Mouse (Mus musculus) neural tube, embryonic 14.5 days (tissue): ENCODE measurements around the gene Tnk2. TPM values are rescaled to one million over a fixed set of nuclear protein-coding genes. Genes with fewer than 3 reads are reported as not detected.

Experiments used
- ATAC-seq: fragments of 200-750 bp; cut with Nextera tagmentation; 2 replicates; pipeline ENCODE4 v1.8.0; 2017; ENCODE audit warnings: low read depth, mild to moderate bottlenecking, moderate TSS enrichment, moderate library complexity
- H3K27ac ChIP-seq: fragments of 300-500 bp; sonication (generic); 2 replicates; pipeline ENCODE4 v1.5.1; 2014; ENCODE audit warnings: low read depth, mild to moderate bottlenecking, control low read depth, low read length, moderate library complexity, mixed read lengths
- H3K27me3 ChIP-seq: fragments of 300-500 bp; sonication (generic); 2 replicates; pipeline ENCODE4 v1.6.1; 2014; ENCODE audit warnings: low read length; ENCODE audit not compliant: control insufficient read depth, insufficient read depth
- H3K36me3 ChIP-seq: fragments of 300-500 bp; sonication (generic); 2 replicates; pipeline ENCODE4 v1.6.1; 2014; ENCODE audit warnings: low read length, mixed read lengths; ENCODE audit not compliant: control insufficient read depth, insufficient read depth
- H3K4me1 ChIP-seq: fragments of 300-500 bp; sonication (generic); 2 replicates; pipeline ENCODE4 v1.6.1; 2014; ENCODE audit warnings: low read length; ENCODE audit not compliant: control insufficient read depth, insufficient read depth
- H3K4me2 ChIP-seq: fragments of 300-500 bp; sonication (generic); 2 replicates; pipeline ENCODE4 v1.6.1; 2014; ENCODE audit warnings: mild to moderate bottlenecking, low read depth, low read length, control low read depth
- H3K4me3 ChIP-seq: fragments of 300-500 bp; sonication (generic); 2 replicates; pipeline ENCODE4 v1.5.1; 2014; ENCODE audit warnings: low read depth, low read length, control low read depth, mixed read lengths
- H3K9ac ChIP-seq: fragments of 300-500 bp; sonication (generic); replicated peaks from 2 replicates; pipeline ENCODE4 v1.6.1; 2014; ENCODE audit warnings: low read depth, mild to moderate bottlenecking, control low read depth, low read length, mixed read lengths
- H3K9me3 ChIP-seq: fragments of 300-500 bp; sonication (generic); 2 replicates; pipeline ENCODE4 v1.6.1; 2016; ENCODE audit warnings: low read length; ENCODE audit not compliant: control insufficient read depth
- WGBS: fragments of 180-500 bp; shearing (Covaris S2); extraction: QIAGEN DNeasy Blood & Tissue Kit; methylation state at CpG from one replicate; pipeline ENCODE4 v1.1.7; 2014; 5-methylcytosine and 5-hydroxymethylcytosine counted together
- polyA plus RNA-seq: library from polyadenylated mRNA; unstranded; fragments of >200 nt; fragmentation: Nextera tagmentation; extraction: Ambion mirVana; gene quantifications from 2 replicates; pipeline ENCODE4 v1.2.1, GENCODE M21; 2014

The Tnk2 gene
- polyA plus RNA-seq, 1 experiment from 2014 or later, result 18.7 TPM

DNA sequence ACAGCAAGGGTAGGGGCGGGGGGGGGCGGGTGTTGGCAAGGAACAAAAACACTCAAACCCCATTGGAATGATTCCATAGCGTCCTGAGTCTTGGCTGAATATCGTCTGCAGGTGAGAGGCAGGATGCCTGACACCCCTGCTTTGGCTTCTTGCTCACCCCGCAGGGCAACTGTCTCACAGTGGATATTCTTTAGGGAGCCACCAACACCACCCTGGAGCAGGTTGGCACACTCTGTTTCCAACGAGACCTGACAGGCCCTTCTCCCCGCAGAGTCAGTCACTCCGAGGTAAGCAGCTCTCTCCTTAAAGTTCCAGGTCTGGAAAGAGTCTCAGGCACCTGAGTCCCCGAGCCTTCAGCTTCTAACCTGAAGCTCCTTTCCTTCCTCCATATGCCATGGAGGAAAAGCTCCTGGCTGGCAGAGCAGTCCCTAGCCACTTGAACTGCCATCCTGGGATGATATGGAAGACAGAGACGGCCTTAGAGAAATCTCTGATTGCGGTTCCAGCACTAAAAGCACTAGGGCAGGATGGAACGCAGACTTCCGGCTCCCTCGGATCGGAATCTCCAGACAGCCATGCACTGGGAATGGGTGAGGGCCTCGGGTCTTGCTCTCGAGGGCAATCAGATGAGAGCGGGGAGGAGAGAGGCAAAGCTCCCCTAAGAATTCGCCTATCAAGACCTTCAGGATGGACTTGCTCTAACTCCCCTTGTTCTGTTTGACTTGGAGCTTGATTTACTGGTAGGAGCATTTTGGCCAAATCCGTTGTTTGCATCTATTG, 2.0 kb upstream of the Tnk2 start:
- H3K27ac ChIP-seq, result no peak overlapping the region
- H3K9me3 ChIP-seq, result no peaks in the 10 kb centered on the region
- H3K4me3 ChIP-seq, result no peak overlapping the region
- H3K36me3 ChIP-seq, result no peaks in the 10 kb centered on the region
- no peak overlapping the region for H3K4me2 ChIP-seq
- 67% methylated on average over 20 of the region's 20 CpGs for WGBS
- no peaks in the 10 kb centered on the region; the same call in 1 of the 2 replicates for H3K27me3 ChIP-seq
- ATAC-seq, result no peak
- peaks cover 18% of the 10 kb centered on the region for H3K4me1 ChIP-seq
- H3K9ac ChIP-seq, result no peak overlapping the region

DNA sequence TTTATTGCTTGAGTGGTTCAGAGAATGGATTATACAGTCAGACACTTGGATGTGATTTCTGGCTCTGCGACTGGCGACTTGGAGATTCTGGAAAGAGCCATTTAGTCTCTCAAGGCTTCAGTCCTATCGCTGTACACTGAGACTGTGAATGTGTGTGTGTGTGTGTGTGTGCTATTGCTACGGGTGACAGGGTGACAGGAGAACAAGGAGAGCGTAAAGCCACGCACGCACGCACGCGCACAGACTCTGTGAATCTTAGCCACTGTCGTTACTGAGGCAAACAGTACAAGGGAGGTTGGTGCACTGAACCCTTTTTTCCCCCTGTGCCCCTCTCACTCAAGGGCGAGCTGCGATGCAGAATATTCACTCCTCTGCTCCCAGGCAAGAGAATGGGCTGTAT, 1.4 kb upstream of the Tnk2 start:
- no peak overlapping the region for H3K9ac ChIP-seq

DNA sequence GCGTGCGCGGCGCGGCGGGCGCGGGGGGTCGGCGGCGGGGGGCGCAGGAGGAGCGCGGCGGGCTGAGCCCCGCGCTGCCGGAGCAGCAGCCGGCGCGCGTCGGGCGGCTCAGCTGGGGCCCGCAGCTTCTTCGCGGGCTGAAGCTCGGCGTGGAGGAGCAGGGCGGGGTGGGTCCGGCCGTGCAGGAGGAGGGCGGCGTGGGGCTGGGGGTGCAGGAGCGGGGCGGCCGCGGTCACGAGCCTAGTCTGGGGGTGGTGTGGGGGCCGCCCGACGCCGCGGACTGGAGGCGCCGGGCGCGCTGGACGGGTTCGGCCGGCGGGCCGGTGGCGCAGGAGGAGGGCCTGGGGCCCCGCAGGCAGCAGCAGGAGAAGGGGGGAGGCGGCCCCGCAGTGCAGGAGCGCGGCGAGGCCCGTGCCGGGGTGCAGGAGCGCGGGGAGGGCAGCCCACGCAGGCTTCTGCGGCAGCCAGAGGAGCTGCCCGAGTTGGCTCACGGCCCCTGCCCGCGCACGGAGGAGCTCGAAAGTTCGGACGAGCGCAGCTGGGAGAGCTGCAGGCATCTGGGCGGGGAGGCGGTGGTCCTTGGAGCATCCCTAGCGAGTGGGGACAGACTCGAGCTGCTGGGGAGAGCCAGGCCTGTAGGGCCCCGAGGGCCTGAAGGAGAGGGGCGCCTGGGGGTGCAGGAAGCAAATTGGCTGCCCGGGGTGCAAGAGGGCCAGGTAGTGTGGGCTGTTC, 561 bp downstream of the Tnk2 start:
- under 1% methylated on average over 47 of the region's 82 CpGs for WGBS
- peak; percentile 81 for ATAC-seq
- Histone ChIP-seq H3K4me3 (peak overlapping the region; percentile 89), H3K4me2 (peak overlapping the region; percentile 85), H3K4me1 (peaks cover 18% of the 10 kb centered on the region), H3K27me3 (no peaks in the 10 kb centered on the region; the same call in 1 of the 2 replicates), H3K9me3 (no peaks in the 10 kb centered on the region), H3K27ac (peak overlapping the region; percentile 84), H3K36me3 (no peaks in the 10 kb centered on the region), H3K9ac (peak overlapping the region; percentile 86)

More for the DNA sequence above, 1.4 kb upstream of the Tnk2 start:
- no peak overlapping the region for H3K4me3 ChIP-seq
- no peak overlapping the region for H3K27ac ChIP-seq
- WGBS, result 42% methylated on average over 13 of the region's 13 CpGs
- no peaks in the 10 kb centered on the region for H3K9me3 ChIP-seq
- 0 out of 2 replicates have a peak overlapping the region, but pooled peaks have one; percentile 8 for H3K4me2 ChIP-seq
- no peaks in the 10 kb centered on the region; the same call in 1 of the 2 replicates for H3K27me3 ChIP-seq
- peaks cover 18% of the 10 kb centered on the region for H3K4me1 ChIP-seq
- no peak for ATAC-seq
- no peaks in the 10 kb centered on the region for H3K36me3 ChIP-seq

DNA sequence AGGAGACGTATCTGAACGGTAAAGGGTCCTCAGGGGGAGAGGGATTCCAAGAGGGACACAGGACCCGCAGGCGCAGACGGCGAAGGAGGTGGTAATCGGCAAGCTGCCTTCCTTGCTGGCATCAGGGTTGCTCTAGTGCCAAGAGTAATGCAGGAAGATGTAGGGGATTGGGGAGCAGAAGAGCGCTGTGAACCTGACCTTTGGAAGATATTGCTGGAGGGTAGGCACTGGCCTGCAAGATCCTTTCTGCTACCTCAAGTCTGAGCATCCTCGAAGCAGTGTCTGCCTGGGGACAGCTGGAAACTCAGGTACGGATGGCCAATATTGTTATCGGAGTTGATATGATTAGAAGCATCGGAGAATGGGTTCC, 1.1 kb downstream of the Tnk2 start:
- ATAC-seq, result no peak
- no peaks in the 10 kb centered on the region; the same call in 1 of the 2 replicates for H3K27me3 ChIP-seq
- peak overlapping the region; percentile 89 for H3K4me3 ChIP-seq
- WGBS, result 13% methylated on average over 12 of the region's 12 CpGs
- peak overlapping the region; percentile 84 for H3K27ac ChIP-seq
- H3K4me2 ChIP-seq, result peak overlapping the region; percentile 85
- no peaks in the 10 kb centered on the region for H3K9me3 ChIP-seq
- no peaks in the 10 kb centered on the region for H3K36me3 ChIP-seq
- H3K9ac ChIP-seq, result peak overlapping the region; percentile 86
- peaks cover 18% of the 10 kb centered on the region for H3K4me1 ChIP-seq

DNA sequence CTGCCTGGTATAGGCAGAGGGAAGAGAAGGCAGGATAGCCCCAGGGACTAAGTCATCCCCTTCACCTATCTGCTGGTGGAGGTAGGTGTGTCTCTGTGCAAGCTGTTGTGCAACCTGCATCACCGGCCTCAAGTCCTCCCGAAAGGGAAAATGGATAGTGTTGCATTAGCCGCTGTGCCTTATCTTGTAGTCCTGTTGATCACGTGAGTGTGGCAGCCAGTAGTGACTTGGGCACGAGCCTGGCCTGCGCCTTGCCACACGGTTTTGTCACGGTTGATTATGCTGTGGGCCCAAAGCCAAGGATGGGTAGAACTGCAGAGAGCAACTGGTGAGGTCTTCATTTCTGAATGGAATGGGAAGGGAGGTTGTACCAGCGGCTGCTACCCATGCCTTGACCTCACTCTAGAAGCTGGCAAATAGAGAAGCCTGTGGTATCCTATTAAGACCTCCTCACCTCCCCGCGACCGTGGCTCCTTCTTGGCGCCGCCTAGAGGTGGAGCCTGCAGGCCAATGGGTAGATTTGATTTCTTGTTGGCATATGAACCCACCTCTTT, 1.8 kb downstream of the Tnk2 start:
- Histone ChIP-seq H3K4me1 (peaks cover 18% of the 10 kb centered on the region), H3K4me2 (peak overlapping the region; percentile 85), H3K9ac (peak overlapping the region; percentile 86), H3K4me3 (peak overlapping the region; percentile 89), H3K36me3 (no peaks in the 10 kb centered on the region), H3K9me3 (no peaks in the 10 kb centered on the region), H3K27me3 (no peaks in the 10 kb centered on the region; the same call in 1 of the 2 replicates), H3K27ac (peak overlapping the region; percentile 65; the same call in 1 of the 2 replicates)
- 18% methylated on average over 14 of the region's 14 CpGs for WGBS
- ATAC-seq, result peak; percentile 35; the same call in 1 of the 2 replicates

- Histone ChIP-seq H3K9me3 (no peaks in the 10 kb centered on the region), H3K27ac (no peak overlapping the region), H3K9ac (no peak overlapping the region), H3K4me1 (peaks cover 18% of the 10 kb centered on the region), H3K4me3 (peak overlapping the region; percentile 89; the same call in 1 of the 2 replicates), H3K36me3 (no peaks in the 10 kb centered on the region), H3K27me3 (no peaks in the 10 kb centered on the region; the same call in 1 of the 2 replicates), H3K4me2 (peak overlapping the region; percentile 85)
- no peak for ATAC-seq
- 89% methylated on average over 9 of the region's 9 CpGs for WGBS
Observed at GRCm38 (mm10) chr16:32646014-32646413, 2.3 kb downstream of the Tnk2 start.

GRCm38 (mm10) chr16:32647712-32648111, 4.0 kb downstream of the Tnk2 start:
- Histone ChIP-seq H3K36me3 (no peaks in the 10 kb centered on the region), H3K4me3 (no peak overlapping the region)
- ATAC-seq, result no peak

DNA sequence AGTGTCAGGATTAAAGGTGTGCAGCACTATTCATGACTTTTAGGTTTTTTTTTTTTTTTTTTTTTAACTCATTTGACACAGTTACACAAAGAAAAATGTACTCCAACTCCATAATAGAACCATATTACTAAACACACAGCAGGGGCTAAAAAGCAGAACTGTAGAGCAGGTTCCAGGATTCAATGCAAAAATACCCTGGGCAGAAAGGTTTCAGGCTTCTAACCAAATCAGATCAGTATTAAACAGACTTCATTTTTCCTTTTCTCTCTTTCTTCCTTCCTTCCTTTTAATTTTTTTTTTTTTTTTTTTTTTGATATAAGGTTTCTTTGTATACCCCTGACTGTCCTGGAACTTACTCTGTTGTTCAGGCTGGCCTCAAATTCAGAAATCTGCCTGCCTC, 6.8 kb downstream of the Tnk2 start:
- no peaks in the 10 kb centered on the region for H3K9me3 ChIP-seq
- no peak overlapping the region for H3K9ac ChIP-seq
- no peaks in the 10 kb centered on the region for H3K27me3 ChIP-seq
- no peak overlapping the region for H3K27ac ChIP-seq
- no peak overlapping the region for H3K4me2 ChIP-seq
- H3K36me3 ChIP-seq, result no peaks in the 10 kb centered on the region
- H3K4me1 ChIP-seq, result peaks cover 12% of the 10 kb centered on the region
- ATAC-seq, result no peak
- H3K4me3 ChIP-seq, result no peak overlapping the region

More at GRCm38 (mm10) chr16:32647712-32648111, 4.0 kb downstream of the Tnk2 start:
- H3K4me1 ChIP-seq, result peaks cover 18% of the 10 kb centered on the region
- H3K9me3 ChIP-seq, result no peaks in the 10 kb centered on the region
- H3K27me3 ChIP-seq, result no peaks in the 10 kb centered on the region; the same call in 1 of the 2 replicates
- H3K4me2 ChIP-seq, result no peak overlapping the region
- H3K27ac ChIP-seq, result no peak overlapping the region
- H3K9ac ChIP-seq, result no peak overlapping the region
